Comparison of ENCODE assay signal across 15 mouse cellular contexts in the genomic region with DNA sequence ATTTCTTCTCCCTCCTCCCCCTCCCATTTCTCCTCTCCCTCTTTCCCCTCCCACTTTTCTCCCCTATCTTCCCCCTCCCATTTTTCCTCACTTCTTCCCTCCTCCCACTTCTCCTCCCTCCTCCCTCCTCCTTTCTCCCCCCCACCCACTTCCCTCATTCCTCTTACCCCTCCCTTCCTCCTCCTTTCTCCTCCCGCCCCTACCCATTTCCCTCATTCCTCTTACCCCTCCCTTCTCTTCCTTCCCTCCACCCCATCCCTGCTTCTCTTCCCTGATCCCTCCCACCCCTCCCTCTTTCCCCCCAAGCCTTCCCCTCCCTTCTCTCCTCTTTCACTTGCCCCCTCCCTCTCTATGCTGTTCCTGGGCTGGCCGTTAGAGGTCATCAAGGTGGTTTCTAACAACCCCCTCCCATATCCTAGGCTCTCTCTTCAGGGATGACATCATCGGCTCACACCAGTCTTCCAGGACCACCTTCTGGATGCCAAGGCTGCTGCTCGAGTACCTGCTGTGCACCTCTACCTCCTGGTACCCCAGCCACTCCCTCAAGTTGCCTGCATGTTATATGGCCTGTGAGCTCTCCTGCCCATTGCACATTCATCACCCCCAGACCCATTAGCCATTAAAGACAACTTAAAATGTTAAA. TPM values are rescaled to one million over a fixed set of nuclear protein-coding genes. Genes with fewer than 3 reads are reported as not detected.
DNase-seq lines count a peak whose midpoint lies in the region; ATAC-seq and TF ChIP-seq lines count a peak whose summit lies in the region.
"Had no signal": no experiment of that assay in that cellular context is flagged by ENCODE, and none has a peak within 500 bp of the region (broad histone marks: within the 10 kb centered on the region; RNA-seq: fewer than 3 reads in every experiment).

No protein-coding gene starts in this region.

- H3K9ac ChIP-seq in forebrain, embryonic 14.5 days (ENCODE audit: low read length): no peak overlapping the region
- H3K9ac ChIP-seq in limb, embryonic 15.5 days: no peak overlapping the region
- no peak overlapping the region for H3K9ac ChIP-seq in ES-E14 (ENCODE audit: insufficient read depth, low read depth, low read length, poor library complexity, severe bottlenecking)

- ATAC-seq in forebrain, embryonic 14.5 days: no peak
- no peak for ATAC-seq in limb, embryonic 15.5 days (ENCODE audit: insufficient number of reproducible peaks, low FRiP score, low TSS enrichment, low read depth)
- 0 out of 2 replicates have a peak, but pooled peaks have one; percentile 16 for ATAC-seq in monocyte, adult 5-6 weeks (replicated peaks; ENCODE audit: insufficient number of reproducible peaks, low FRiP score, low TSS enrichment, poor library complexity, severe bottlenecking)

- peaks cover 13% of the 10 kb centered on the region for H3K27me3 ChIP-seq in forebrain, embryonic 10.5 days (ENCODE audit: poor library complexity, severe bottlenecking)
- H3K27me3 ChIP-seq in forebrain, embryonic 14.5 days (replicated peaks; ENCODE audit: control insufficient read depth, insufficient read depth, low read length): no peaks in the 10 kb centered on the region
- H3K27me3 ChIP-seq in limb, embryonic 15.5 days: no peaks in the 10 kb centered on the region
- H3K27me3 ChIP-seq in limb, embryonic 10.5 days (ENCODE audit: low read depth, poor library complexity, severe bottlenecking): no peaks in the 10 kb centered on the region
- H3K27me3 ChIP-seq: forebrain, embryonic 15.5 days had no signal

- 78% methylated on average over 4 of the region's 4 CpGs for WGBS in forebrain, embryonic 10.5 days
- 75% methylated on average over 4 of the region's 4 CpGs for WGBS in forebrain, embryonic 14.5 days
- WGBS in limb, embryonic 15.5 days: 71% methylated on average over 4 of the region's 4 CpGs
- 76% methylated on average over 4 of the region's 4 CpGs for WGBS in limb, embryonic 10.5 days

- peaks cover 57% of the 10 kb centered on the region for H3K9me3 ChIP-seq in forebrain, embryonic 10.5 days
- peaks cover 3% of the 10 kb centered on the region; the same call in 1 of the 2 replicates for H3K9me3 ChIP-seq in forebrain, embryonic 14.5 days (replicated peaks; ENCODE audit: control insufficient read depth, low read length)
- peaks cover 18% of the 10 kb centered on the region for H3K9me3 ChIP-seq in limb, embryonic 15.5 days
- H3K9me3 ChIP-seq in limb, embryonic 10.5 days (replicated peaks): peaks cover 22% of the 10 kb centered on the region; the same call in 1 of the 2 replicates
- H3K9me3 ChIP-seq in ES-E14 (ENCODE audit: control insufficient read depth, insufficient read depth, low read depth, low read length): no peaks in the 10 kb centered on the region

- in situ Hi-C loops in ES-E14 (cut with MboI; ENCODE audit: low sequenced_read_pairs in 2 of 2, unreplicated experiment in 2 of 2): no loop called here

- no peak for DNase-seq in forebrain, embryonic 10.5 days (ENCODE audit: extremely low spot score, low spot score)
- no peak for DNase-seq in forebrain, embryonic 14.5 days (ENCODE audit: low spot score)
- no peak for DNase-seq in limb, embryonic 10.5 days (ENCODE audit: low spot score)
- peak; percentile 69 for DNase-seq in ES-E14 (ENCODE audit: low read depth, low spot score)
- DNase-seq in urinary bladder, postnatal 36 days (ENCODE audit: low spot score in 2 of 2): no peak
- DNase-seq: lung, adult 2 months had no signal

- peaks cover 64% of the 10 kb centered on the region for H3K36me3 ChIP-seq in forebrain, embryonic 10.5 days (replicated peaks)
- peaks cover 12% of the 10 kb centered on the region for H3K36me3 ChIP-seq in forebrain, embryonic 14.5 days (ENCODE audit: control insufficient read depth, insufficient read depth, low read length)
- H3K36me3 ChIP-seq in limb, embryonic 15.5 days: peaks cover 25% of the 10 kb centered on the region
- peaks cover 61% of the 10 kb centered on the region for H3K36me3 ChIP-seq in limb, embryonic 10.5 days
- peaks cover 23% of the 10 kb centered on the region for H3K36me3 ChIP-seq in ES-E14 (ENCODE audit: control insufficient read depth, insufficient read depth, low read length, poor library complexity, severe bottlenecking)
- H3K36me3 ChIP-seq: G1E had no signal

- H3K27ac ChIP-seq in forebrain, embryonic 10.5 days: no peak overlapping the region
- H3K27ac ChIP-seq in forebrain, embryonic 14.5 days (ENCODE audit: low read depth, low read length): no peak overlapping the region
- no peak overlapping the region for H3K27ac ChIP-seq in limb, embryonic 15.5 days
- H3K27ac ChIP-seq in limb, embryonic 10.5 days: no peak overlapping the region
- H3K27ac ChIP-seq in ES-E14 (ENCODE audit: insufficient read depth, low read depth, low read length, poor library complexity, severe bottlenecking): no peak overlapping the region
- H3K27ac ChIP-seq: forebrain, embryonic 15.5 days; heart, embryonic 10.5 days; macrophage had no signal

- H3K4me1 ChIP-seq in forebrain, embryonic 10.5 days: peaks cover 59% of the 10 kb centered on the region
- peaks cover 15% of the 10 kb centered on the region for H3K4me1 ChIP-seq in forebrain, embryonic 14.5 days (ENCODE audit: control insufficient read depth, insufficient read depth, low read length)
- peaks cover 17% of the 10 kb centered on the region for H3K4me1 ChIP-seq in limb, embryonic 15.5 days
- peaks cover 39% of the 10 kb centered on the region for H3K4me1 ChIP-seq in limb, embryonic 10.5 days
- H3K4me1 ChIP-seq in ES-E14 (ENCODE audit: control insufficient read depth in 2 of 2, insufficient read depth in 2 of 2, low read length in 2 of 2, poor library complexity in 1 of 2): peaks cover 1 to 4% of the 10 kb centered on the region in 2 experiments; a peak in 2 of 4 replicates

- H3K4me2 ChIP-seq in forebrain, embryonic 14.5 days (ENCODE audit: low read length): no peak overlapping the region
- no peak overlapping the region for H3K4me2 ChIP-seq in limb, embryonic 15.5 days
- H3K4me2 ChIP-seq: liver, embryonic 11.5 days had no signal

- peak overlapping the region; percentile 57; the same call in 1 of the 2 replicates for H3K4me3 ChIP-seq in forebrain, embryonic 10.5 days
- H3K4me3 ChIP-seq in forebrain, embryonic 14.5 days (ENCODE audit: low read depth, low read length): no peak overlapping the region
- H3K4me3 ChIP-seq in limb, embryonic 15.5 days: peak overlapping the region; percentile 12
- H3K4me3 ChIP-seq in limb, embryonic 10.5 days: no peak overlapping the region
- no peak overlapping the region for H3K4me3 ChIP-seq in ES-E14 (ENCODE audit: insufficient read depth in 1 of 2, low read depth in 1 of 2, low read length in 2 of 2, poor library complexity in 1 of 2, severe bottlenecking in 1 of 2)

TF ChIP-seq in ES-E14, 5 proteins besides CTCF, POLR2A, EP300 and RAD21:
- TF ChIP-seq MAFK (IDR thresholded peaks at IDR 0.05; ENCODE audit: insufficient read depth, low read depth, low read length) (no peak), ZNF384 (IDR thresholded peaks at IDR 0.05; ENCODE audit: low read depth, low read length) (no peak), ZC3H11A (IDR thresholded peaks at IDR 0.05; ENCODE audit: borderline replicate concordance, low read depth, low read length) (no peak), CHD2 (IDR thresholded peaks at IDR 0.05; ENCODE audit: low read depth, low read length) (no peak), HCFC1 (IDR thresholded peaks at IDR 0.05; ENCODE audit: borderline replicate concordance, insufficient read depth, low read length) (no peak)

RNA-seq across cellular contexts. Expression of gene Rtl1, which starts 56.7 kb away (rescaled TPM):
- polyA plus RNA-seq in forebrain, embryonic 10.5 days (2016; fragmentation: Nextera tagmentation; extraction: Ambion mirVana): 1.0 TPM in 2 replicates
- polyA plus RNA-seq in forebrain, embryonic 14.5 days (2014; fragmentation: Nextera tagmentation; extraction: Ambion mirVana): 0.37 and 0.58 TPM in 2 replicates
- 3.7 and 3.9 TPM in 2 replicates for polyA plus RNA-seq in limb, embryonic 15.5 days (2015; fragmentation: Nextera tagmentation; extraction: Ambion mirVana)
- 0.69 and 0.74 TPM in 2 replicates for polyA plus RNA-seq in limb, embryonic 10.5 days (2016; fragmentation: Nextera tagmentation; extraction: Ambion mirVana)
- 4.0 and 5.7 TPM in 2 replicates for total RNA-seq in ES-E14 (2012; rRNA removed)
- not detected in 3 replicates for total RNA-seq in monocyte, adult 5-6 weeks (2017)
- polyA plus RNA-seq: C2C12; G1E; lung, adult 2 months; macrophage; small intestine, adult 2 months had no signal

Comparison
In these comparisons a context has a peak if more than half of its experiments do, and no peak if none do; other contexts are left out.
1. H3K4me3 ChIP-seq: peak in forebrain, embryonic 10.5 days (single experiment) and limb, embryonic 15.5 days (single experiment); none in forebrain, embryonic 14.5 days (single experiment), limb, embryonic 10.5 days (single experiment) and ES-E14 (0 of 2).